In the genomic region with DNA sequence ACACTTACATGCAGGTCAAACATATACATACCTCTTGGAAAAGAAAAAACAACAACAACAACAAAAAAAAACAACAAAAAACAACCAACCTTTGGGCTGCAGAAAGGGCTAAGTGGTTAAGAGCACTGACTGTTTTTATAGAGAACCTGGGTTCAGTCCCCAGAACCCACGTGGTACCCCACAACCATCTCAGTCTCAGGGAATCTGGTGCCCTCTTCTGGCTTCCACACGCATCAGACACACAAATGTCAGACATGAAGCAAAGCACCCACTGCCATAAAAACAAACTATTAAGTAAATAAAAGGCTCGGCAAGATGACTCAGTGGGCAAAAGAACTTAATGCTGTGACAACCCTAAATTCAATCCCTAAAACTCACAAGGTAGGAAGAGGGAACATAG, we compare ENCODE assay signal across 18 mouse cellular contexts. TPM values are rescaled to one million over a fixed set of nuclear protein-coding genes. Genes with fewer than 3 reads are reported as not detected.
DNase-seq lines count a peak whose midpoint lies in the region; ATAC-seq and TF ChIP-seq lines count a peak whose summit lies in the region.
"Had no signal": no experiment of that assay in that cellular context is flagged by ENCODE, and none has a peak within 500 bp of the region (broad histone marks: within the 10 kb centered on the region; RNA-seq: fewer than 3 reads in every experiment).

No protein-coding gene starts in this region.

- intact Hi-C loops in heart, postnatal 10 days (cut with DNase I): no loop called here

- H3K27me3 ChIP-seq in kidney, postnatal 0 days (ENCODE audit: insufficient read depth, low read length): no peaks in the 10 kb centered on the region
- no peaks in the 10 kb centered on the region for H3K27me3 ChIP-seq in kidney, embryonic 16.5 days (ENCODE audit: insufficient read depth, low read length)
- H3K27me3 ChIP-seq: CH12.LX; heart, embryonic 15.5 days; limb, embryonic 15.5 days; Patski; stomach, embryonic 15.5 days had no signal

- no peaks in the 10 kb centered on the region for H3K4me1 ChIP-seq in kidney, postnatal 0 days (replicated peaks; ENCODE audit: insufficient read depth, low read length)
- H3K4me1 ChIP-seq in kidney, embryonic 16.5 days (ENCODE audit: insufficient read depth, low read length): peaks cover under 1% of the 10 kb centered on the region; the same call in 1 of the 2 replicates
- H3K4me1 ChIP-seq in cortical plate, adult 2 months (ENCODE audit: control insufficient read depth, insufficient read depth, low read length): no peaks in the 10 kb centered on the region; the same call in 1 of the 2 replicates

- no peaks in the 10 kb centered on the region for H3K9me3 ChIP-seq in kidney, postnatal 0 days (replicated peaks; ENCODE audit: low read length)
- no peaks in the 10 kb centered on the region for H3K9me3 ChIP-seq in kidney, embryonic 16.5 days (ENCODE audit: low read length)
- H3K9me3 ChIP-seq: forebrain, embryonic 10.5 days; heart, embryonic 15.5 days; limb, embryonic 15.5 days; stomach, embryonic 15.5 days had no signal

- no peak for TF ChIP-seq POLR2A in cortical plate, adult 2 months (IDR thresholded peaks at IDR 0.05; ENCODE audit: extremely low read depth, insufficient read depth, low read length)

- H3K36me3 ChIP-seq in kidney, postnatal 0 days (ENCODE audit: insufficient read depth, low read length): peaks cover 37% of the 10 kb centered on the region
- peaks cover 46% of the 10 kb centered on the region for H3K36me3 ChIP-seq in kidney, embryonic 16.5 days (ENCODE audit: insufficient read depth, low read length)

- no peak overlapping the region for H3K4me3 ChIP-seq in kidney, postnatal 0 days (replicated peaks; ENCODE audit: low read depth, low read length)
- H3K4me3 ChIP-seq in kidney, embryonic 16.5 days (ENCODE audit: low read length): no peak overlapping the region
- H3K4me3 ChIP-seq in cortical plate, adult 2 months (ENCODE audit: insufficient read depth, low read length): no peak overlapping the region
- H3K4me3 ChIP-seq: forebrain, embryonic 10.5 days; heart, embryonic 15.5 days; limb, embryonic 15.5 days; stomach, embryonic 15.5 days had no signal

- TF ChIP-seq CTCF in kidney, postnatal 0 days (IDR thresholded peaks at IDR 0.05; ENCODE audit: low read depth): peak; percentile 29; the same call in 1 of the 2 replicates
- 0 out of 2 replicates have a peak, but pooled peaks have one; percentile 10 for TF ChIP-seq CTCF in cortical plate, adult 2 months (IDR thresholded peaks at IDR 0.05; ENCODE audit: extremely low read depth, insufficient read depth, low read length)

- H3K9ac ChIP-seq in kidney, postnatal 0 days (ENCODE audit: low read depth, low read length): no peak overlapping the region
- no peak overlapping the region for H3K9ac ChIP-seq in kidney, embryonic 16.5 days (replicated peaks; ENCODE audit: low read length)
- H3K9ac ChIP-seq: heart, embryonic 15.5 days; hindbrain, embryonic 14.5 days; limb, embryonic 15.5 days; stomach, embryonic 15.5 days had no signal

- ATAC-seq in kidney, postnatal 0 days (replicated peaks; ENCODE audit: low FRiP score, low read depth): no peak
- no peak for ATAC-seq in kidney, embryonic 16.5 days (ENCODE audit: low FRiP score, low TSS enrichment)
- ATAC-seq: Patski had no signal

- WGBS in kidney, postnatal 0 days: 70% methylated on average over 3 of the region's 3 CpGs
- 70% methylated on average over 3 of the region's 3 CpGs for WGBS in kidney, embryonic 16.5 days

- no peak for DNase-seq in kidney, postnatal 0 days (ENCODE audit: low spot score)
- DNase-seq in thymus, postnatal 0 days (ENCODE audit: low spot score): peak; percentile 47
- DNase-seq in thymus, adult 18-20 months: no peak
- DNase-seq in adrenal gland, adult 18-20 months (ENCODE audit: low spot score in 2 of 2): no peak
- no peak for DNase-seq in heart, postnatal 10 days
- DNase-seq: adrenal gland, adult 2 months; cerebellum, adult 18-20 months; kidney, adult 9 months; retina, postnatal 1 day had no signal

- no peak overlapping the region for H3K27ac ChIP-seq in kidney, postnatal 0 days
- no peak overlapping the region for H3K27ac ChIP-seq in kidney, embryonic 16.5 days (ENCODE audit: low read length)
- no peak overlapping the region for H3K27ac ChIP-seq in cortical plate, adult 2 months (ENCODE audit: insufficient read depth, low read length)
- H3K27ac ChIP-seq: forebrain, embryonic 10.5 days; heart, embryonic 15.5 days; hindbrain, embryonic 14.5 days; limb, embryonic 15.5 days; stomach, embryonic 15.5 days had no signal

- no peak overlapping the region for H3K4me2 ChIP-seq in kidney, postnatal 0 days (ENCODE audit: low read length)
- H3K4me2 ChIP-seq in kidney, embryonic 16.5 days (replicated peaks; ENCODE audit: low read depth, low read length): no peak overlapping the region
- H3K4me2 ChIP-seq: heart, embryonic 15.5 days; hindbrain, embryonic 14.5 days; limb, embryonic 15.5 days; stomach, embryonic 15.5 days had no signal

RNA-seq across cellular contexts. Expression of gene Psmd4, which starts 12.5 kb away (rescaled TPM):
- polyA plus RNA-seq in kidney, postnatal 0 days (2015; fragmentation: Nextera tagmentation; extraction: Ambion mirVana): 214 and 231 TPM in 2 replicates
- 279 and 281 TPM in 2 replicates for polyA plus RNA-seq in kidney, embryonic 16.5 days (2015; fragmentation: Nextera tagmentation; extraction: Ambion mirVana)
- polyA plus RNA-seq in thymus, postnatal 0 days (2015; fragmentation: Nextera tagmentation; extraction: Ambion mirVana): 310 and 313 TPM in 2 replicates
- polyA plus RNA-seq in cortical plate, adult 2 months (2012; rRNA removed): 193 and 203 TPM in 2 replicates
- 100 to 1,000 TPM; 267 to 274 TPM for total RNA-seq in adrenal gland, adult 18-20 months (2021)
- 100 to 1,000 TPM; 140 to 142 TPM for total RNA-seq in heart, postnatal 10 days (2021)

RNA-seq across cellular contexts. Expression of gene Zfp687, which starts 14.7 kb away (rescaled TPM):
- polyA plus RNA-seq in kidney, postnatal 0 days (2015; fragmentation: Nextera tagmentation; extraction: Ambion mirVana): 19.7 and 20.0 TPM in 2 replicates
- 28.8 and 32.9 TPM in 2 replicates for polyA plus RNA-seq in kidney, embryonic 16.5 days (2015; fragmentation: Nextera tagmentation; extraction: Ambion mirVana)
- polyA plus RNA-seq in thymus, postnatal 0 days (2015; fragmentation: Nextera tagmentation; extraction: Ambion mirVana): 16.7 and 18.4 TPM in 2 replicates
- polyA plus RNA-seq in cortical plate, adult 2 months (2012; rRNA removed): 15.8 and 17.5 TPM in 2 replicates
- 10 to 100 TPM; 22.7 to 26.1 TPM for total RNA-seq in adrenal gland, adult 18-20 months (2021)
- total RNA-seq in heart, postnatal 10 days (2021): 10 to 100 TPM; 20.3 to 24.3 TPM

RNA-seq across cellular contexts. Expression of gene Pi4kb, which starts 55.4 kb away (rescaled TPM):
- polyA plus RNA-seq in kidney, postnatal 0 days (2015; fragmentation: Nextera tagmentation; extraction: Ambion mirVana): 20.2 and 20.7 TPM in 2 replicates
- 25.0 and 30.3 TPM in 2 replicates for polyA plus RNA-seq in kidney, embryonic 16.5 days (2015; fragmentation: Nextera tagmentation; extraction: Ambion mirVana)
- 18.4 and 21.6 TPM in 2 replicates for polyA plus RNA-seq in thymus, postnatal 0 days (2015; fragmentation: Nextera tagmentation; extraction: Ambion mirVana)
- 56.6 and 61.4 TPM in 2 replicates for polyA plus RNA-seq in cortical plate, adult 2 months (2012; rRNA removed)
- 10 to 100 TPM; 62.9 to 65.3 TPM for total RNA-seq in adrenal gland, adult 18-20 months (2021)
- 10 to 100 TPM; 35.6 to 41.1 TPM for total RNA-seq in heart, postnatal 10 days (2021)
